Mouse (Mus musculus): ENCODE measurements around the gene Stx7. TPM values are rescaled to one million over a fixed set of nuclear protein-coding genes. Genes with fewer than 3 reads are reported as not detected.

Stx7 gene
- polyA plus RNA-seq, 1 experiment: 99.4 TPM

DNA sequence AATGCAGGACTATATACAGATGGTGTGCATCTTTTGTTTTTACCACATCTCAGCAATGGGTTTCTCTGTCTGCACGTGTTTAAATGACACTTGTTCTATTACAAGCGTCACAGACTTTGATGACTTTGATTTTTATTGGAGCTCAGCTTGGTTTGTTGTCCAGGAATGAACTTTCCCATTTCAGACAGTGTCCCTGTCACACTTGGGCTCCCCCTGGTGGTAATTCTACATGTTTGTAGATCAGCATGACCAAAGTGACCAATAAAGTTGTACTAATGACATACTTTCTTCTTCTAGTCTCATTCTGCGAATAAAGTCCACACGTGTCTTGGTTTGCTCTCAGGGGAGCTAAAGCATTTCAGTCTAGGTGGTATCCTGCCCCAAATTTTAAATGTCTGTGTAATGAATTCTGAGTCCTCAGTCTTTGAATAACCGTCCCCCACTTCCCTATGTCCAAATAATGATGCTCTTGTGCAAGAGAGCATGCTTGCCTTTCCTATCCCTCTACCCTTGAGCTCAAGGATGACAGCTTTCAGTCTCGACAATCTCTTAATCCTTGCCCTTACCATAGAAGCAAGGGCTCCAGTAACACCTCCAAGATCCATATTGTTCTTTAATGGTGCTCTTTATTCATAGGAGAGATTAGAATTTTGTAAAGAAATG is 37.9 kb upstream of the Stx7 start:
- H3K27me3 ChIP-seq (ENCODE audit: control insufficient read depth, insufficient read depth, low read length, poor library complexity, severe bottlenecking): no peaks in the 10 kb centered on the region
- H3K36me3 ChIP-seq (ENCODE audit: control insufficient read depth, insufficient read depth, low read length, poor library complexity, severe bottlenecking): no peaks in the 10 kb centered on the region
- no peak overlapping the region for H3K27ac ChIP-seq (ENCODE audit: insufficient read depth, low read length)
- TF ChIP-seq EP300 (IDR thresholded peaks at IDR 0.05; ENCODE audit: insufficient read depth, low read depth, low read length) (no peak), CTCF (IDR thresholded peaks at IDR 0.05; ENCODE audit: low read depth, low read length) (no peak), POLR2A (IDR thresholded peaks at IDR 0.05; ENCODE audit: insufficient read depth, low read length) (no peak)
- peaks cover 5% of the 10 kb centered on the region for H3K9me3 ChIP-seq (replicated peaks; ENCODE audit: control insufficient read depth, insufficient read depth, low read length, poor library complexity, severe bottlenecking)
- H3K4me1 ChIP-seq (ENCODE audit: control insufficient read depth, insufficient read depth, low read length): no peaks in the 10 kb centered on the region
- H3K4me3 ChIP-seq (ENCODE audit: low read depth, low read length): no peak overlapping the region
- no peak overlapping the region for H3K9ac ChIP-seq (ENCODE audit: low read depth, poor library complexity, severe bottlenecking)

DNA sequence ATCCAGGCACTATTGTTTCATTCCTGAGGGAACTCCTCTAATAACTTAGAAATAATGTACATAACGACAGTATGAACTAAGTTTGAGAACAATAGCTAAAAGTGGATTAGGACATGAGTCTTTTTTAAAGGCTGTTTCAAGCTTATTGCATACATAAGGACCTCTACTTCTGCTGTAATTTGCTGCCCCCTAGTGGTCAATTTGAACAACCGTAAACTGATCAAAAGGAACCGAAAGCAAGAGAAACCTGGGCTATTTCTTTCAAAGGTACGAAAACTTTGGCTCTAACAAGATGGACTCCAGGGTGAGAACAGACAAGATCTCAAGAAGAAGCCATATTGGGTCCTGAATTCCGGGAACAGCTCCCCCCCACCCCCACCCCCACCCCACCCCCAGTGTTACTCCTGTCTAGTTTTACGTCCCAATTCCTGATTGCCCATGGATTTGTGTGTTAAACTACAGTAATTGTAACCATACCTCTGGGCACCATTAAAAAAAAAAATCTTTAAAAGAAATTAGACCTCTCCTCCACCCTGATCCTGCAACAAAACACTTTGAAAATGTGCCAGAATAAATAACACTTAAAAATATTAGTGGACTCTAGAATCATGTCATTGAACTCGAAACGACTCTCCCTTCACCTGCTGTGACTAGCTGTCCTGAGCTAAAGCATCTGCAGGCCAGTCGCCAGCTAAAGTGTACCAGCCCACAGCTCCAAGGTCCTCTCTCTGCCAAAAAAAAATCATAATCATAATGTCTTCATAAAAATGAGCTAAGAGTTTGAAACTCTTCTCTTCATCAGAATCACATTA is 17.4 kb upstream of the Stx7 start:
- no peaks in the 10 kb centered on the region; the same call in 1 of the 2 replicates for H3K27me3 ChIP-seq (ENCODE audit: control insufficient read depth, insufficient read depth, low read length, poor library complexity, severe bottlenecking)
- H3K36me3 ChIP-seq (ENCODE audit: control insufficient read depth, insufficient read depth, low read length, poor library complexity, severe bottlenecking): no peaks in the 10 kb centered on the region
- 0 out of 2 replicates have a peak overlapping the region, but pooled peaks have one; percentile 43 for H3K4me3 ChIP-seq (ENCODE audit: low read depth, low read length)
- H3K9me3 ChIP-seq (replicated peaks; ENCODE audit: control insufficient read depth, insufficient read depth, low read length, poor library complexity, severe bottlenecking): no peaks in the 10 kb centered on the region
- H3K9ac ChIP-seq (ENCODE audit: low read depth, poor library complexity, severe bottlenecking): peak overlapping the region; percentile 61; the same call in 1 of the 2 replicates
- no peaks in the 10 kb centered on the region for H3K4me1 ChIP-seq (ENCODE audit: control insufficient read depth, insufficient read depth, low read length)
- TF ChIP-seq EP300 (IDR thresholded peaks at IDR 0.05; ENCODE audit: insufficient read depth, low read depth, low read length) (no peak), CTCF (IDR thresholded peaks at IDR 0.05; ENCODE audit: low read depth, low read length) (peak; percentile 24)
- H3K27ac ChIP-seq (ENCODE audit: insufficient read depth, low read length): peak overlapping the region; percentile 58

DNA sequence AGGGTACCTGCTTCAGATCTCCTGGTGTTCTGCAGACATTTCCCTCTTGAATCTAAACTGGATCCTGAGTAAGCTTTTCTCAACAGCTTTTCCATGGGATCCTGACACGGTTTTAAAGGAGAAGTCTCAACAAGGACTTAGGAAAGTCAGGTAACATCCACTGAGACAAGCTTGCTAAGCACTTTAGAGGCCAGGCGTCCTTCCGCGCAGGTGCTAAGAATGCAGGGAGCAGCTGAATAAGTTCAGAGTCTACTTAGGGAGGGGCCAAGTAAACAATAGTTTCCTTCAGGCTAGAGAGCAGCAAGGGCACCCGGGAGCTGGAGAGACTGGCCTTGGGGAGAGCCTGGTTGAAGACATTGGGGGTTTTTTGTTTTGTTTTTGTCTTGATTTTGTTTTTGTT is 16.8 kb upstream of the Stx7 start:
- H3K27me3 ChIP-seq (ENCODE audit: control insufficient read depth, insufficient read depth, low read length, poor library complexity, severe bottlenecking): no peaks in the 10 kb centered on the region
- H3K36me3 ChIP-seq (ENCODE audit: control insufficient read depth, insufficient read depth, low read length, poor library complexity, severe bottlenecking): no peaks in the 10 kb centered on the region
- TF ChIP-seq EP300 (IDR thresholded peaks at IDR 0.05; ENCODE audit: insufficient read depth, low read depth, low read length): peak; percentile 43; the same call in 1 of the 2 replicates
- no peak for TF ChIP-seq CTCF (IDR thresholded peaks at IDR 0.05; ENCODE audit: low read depth, low read length)
- no peak for TF ChIP-seq POLR2A (IDR thresholded peaks at IDR 0.05; ENCODE audit: insufficient read depth, low read length)
- H3K9me3 ChIP-seq (replicated peaks; ENCODE audit: control insufficient read depth, insufficient read depth, low read length, poor library complexity, severe bottlenecking): no peaks in the 10 kb centered on the region
- H3K27ac ChIP-seq (ENCODE audit: insufficient read depth, low read length): peak overlapping the region; percentile 91
- no peaks in the 10 kb centered on the region for H3K4me1 ChIP-seq (ENCODE audit: control insufficient read depth, insufficient read depth, low read length)
- peak overlapping the region; percentile 61; the same call in 1 of the 2 replicates for H3K9ac ChIP-seq (ENCODE audit: low read depth, poor library complexity, severe bottlenecking)
- H3K4me3 ChIP-seq (ENCODE audit: low read depth, low read length): no peak overlapping the region

DNA sequence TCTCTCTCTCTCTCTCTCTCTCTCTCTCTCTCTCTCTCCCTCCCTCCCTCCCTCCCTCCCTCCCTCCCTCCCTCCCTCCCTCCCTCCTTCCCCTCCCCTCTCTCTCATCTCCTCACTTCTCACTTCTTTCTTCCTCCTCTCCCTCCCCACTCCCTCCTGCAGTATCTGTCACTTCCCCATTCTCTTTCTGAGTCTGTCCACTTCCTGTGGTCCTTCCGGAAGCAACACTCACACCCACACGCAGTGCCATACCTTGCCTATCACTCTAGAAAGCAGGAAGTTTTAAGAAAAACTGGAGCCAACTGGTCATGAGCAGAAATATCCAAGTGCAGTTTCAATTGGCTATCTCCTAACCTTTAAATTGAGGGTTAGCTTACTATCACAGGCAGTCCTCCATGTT is 16.0 kb upstream of the Stx7 start:
- H3K27me3 ChIP-seq (ENCODE audit: control insufficient read depth, insufficient read depth, low read length, poor library complexity, severe bottlenecking): no peaks in the 10 kb centered on the region
- no peaks in the 10 kb centered on the region for H3K4me1 ChIP-seq (ENCODE audit: control insufficient read depth, insufficient read depth, low read length)
- no peak overlapping the region for H3K4me3 ChIP-seq (ENCODE audit: low read depth, low read length)
- no peaks in the 10 kb centered on the region for H3K36me3 ChIP-seq (ENCODE audit: control insufficient read depth, insufficient read depth, low read length, poor library complexity, severe bottlenecking)
- TF ChIP-seq POLR2A (IDR thresholded peaks at IDR 0.05; ENCODE audit: insufficient read depth, low read length) (no peak), CTCF (IDR thresholded peaks at IDR 0.05; ENCODE audit: low read depth, low read length) (no peak)
- H3K9ac ChIP-seq (ENCODE audit: low read depth, poor library complexity, severe bottlenecking): peak overlapping the region; percentile 48; the same call in 1 of the 2 replicates
- H3K9me3 ChIP-seq (replicated peaks; ENCODE audit: control insufficient read depth, insufficient read depth, low read length, poor library complexity, severe bottlenecking): no peaks in the 10 kb centered on the region
- H3K27ac ChIP-seq (ENCODE audit: insufficient read depth, low read length): no peak overlapping the region; the same call in 1 of the 2 replicates

DNA sequence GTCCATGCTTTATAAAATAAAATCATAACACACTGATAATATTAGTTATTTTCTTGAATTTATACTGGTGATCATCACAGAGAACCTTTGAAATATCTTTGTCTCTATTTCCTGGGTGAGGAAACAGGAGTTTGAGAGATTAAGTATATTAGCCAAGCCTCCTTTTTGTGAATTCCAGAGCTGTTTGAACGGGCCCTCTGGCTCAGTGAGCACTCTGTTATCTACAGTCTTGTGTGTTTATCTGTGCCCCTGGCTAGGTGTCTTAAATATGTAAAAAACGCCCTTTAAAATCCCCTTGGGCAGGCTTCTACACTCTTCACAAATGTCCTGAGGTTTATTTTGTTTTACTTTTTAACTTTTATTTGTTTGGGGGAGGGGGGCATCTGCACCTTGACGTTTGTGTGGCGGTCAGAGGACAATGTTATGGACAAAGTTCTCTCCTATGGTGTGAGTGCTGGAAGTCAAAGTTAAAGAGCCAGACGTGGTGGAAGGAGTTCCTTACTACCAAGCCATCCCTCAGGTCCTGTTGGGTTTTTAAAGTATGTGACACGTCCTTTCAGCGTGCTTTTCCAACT is 14.9 kb upstream of the Stx7 start:
- no peaks in the 10 kb centered on the region for H3K27me3 ChIP-seq (ENCODE audit: control insufficient read depth, insufficient read depth, low read length, poor library complexity, severe bottlenecking)
- no peak for TF ChIP-seq CTCF (IDR thresholded peaks at IDR 0.05; ENCODE audit: low read depth, low read length)
- TF ChIP-seq EP300 (IDR thresholded peaks at IDR 0.05; ENCODE audit: insufficient read depth, low read depth, low read length): no peak
- TF ChIP-seq POLR2A (IDR thresholded peaks at IDR 0.05; ENCODE audit: insufficient read depth, low read length): no peak
- no peak overlapping the region for H3K9ac ChIP-seq (ENCODE audit: low read depth, poor library complexity, severe bottlenecking)
- H3K27ac ChIP-seq (ENCODE audit: insufficient read depth, low read length): no peak overlapping the region
- no peak overlapping the region for H3K4me3 ChIP-seq (ENCODE audit: low read depth, low read length)
- no peaks in the 10 kb centered on the region for H3K36me3 ChIP-seq (ENCODE audit: control insufficient read depth, insufficient read depth, low read length, poor library complexity, severe bottlenecking)
- no peaks in the 10 kb centered on the region for H3K9me3 ChIP-seq (replicated peaks; ENCODE audit: control insufficient read depth, insufficient read depth, low read length, poor library complexity, severe bottlenecking)
- H3K4me1 ChIP-seq (ENCODE audit: control insufficient read depth, insufficient read depth, low read length): no peaks in the 10 kb centered on the region
